Mouse (Mus musculus) bone marrow macrophage, adult 2 months (primary cell): ENCODE results near the gene Zfp286. TPM values are rescaled to one million over a fixed set of nuclear protein-coding genes. Genes with fewer than 3 reads are reported as not detected.

Experiments
- H3K27ac ChIP-seq: 2 replicates; pipeline ENCODE4 v1.5.1; 2012; ENCODE audit warnings: low read depth, low read length; ENCODE audit not compliant: insufficient read depth
- H3K4me1 ChIP-seq: 2 replicates; pipeline ENCODE4 v1.6.1; 2012; ENCODE audit warnings: low read length; ENCODE audit not compliant: control insufficient read depth, insufficient read depth
- H3K4me3 ChIP-seq: 2 replicates; pipeline ENCODE4 v1.5.1; 2012; ENCODE audit warnings: mild to moderate bottlenecking, low read length, moderate library complexity; ENCODE audit not compliant: insufficient read depth
- CTCF ChIP-seq: IDR thresholded peaks from 2 replicates; pipeline ENCODE4 v1.5.1; 2012; ENCODE audit warnings: low read depth, mild to moderate bottlenecking, low read length, moderate library complexity
- POLR2A ChIP-seq: IDR thresholded peaks from 2 replicates; pipeline ENCODE4 v1.6.1; 2012; ENCODE audit warnings: mild to moderate bottlenecking, low read depth, low read length, borderline replicate concordance
- polyA plus RNA-seq: library from polyadenylated mRNA; stranded (reverse); fragments of >200 nt; gene quantifications from 2 replicates; pipeline ENCODE4 v1.2.4, GENCODE M21; 2012; ENCODE audit not compliant: missing spikeins, insufficient read depth, insufficient read length

Zfp286 gene
- polyA plus RNA-seq, 1 experiment: 1.7 TPM

GRCm38 (mm10) chr11:62748062-62748461 lies 41.2 kb downstream of the Zfp286 start:
- Histone ChIP-seq H3K27ac (no peak overlapping the region), H3K4me1 (peaks cover 9% of the 10 kb centered on the region), H3K4me3 (no peak overlapping the region)
- TF ChIP-seq CTCF: no peak

DNA sequence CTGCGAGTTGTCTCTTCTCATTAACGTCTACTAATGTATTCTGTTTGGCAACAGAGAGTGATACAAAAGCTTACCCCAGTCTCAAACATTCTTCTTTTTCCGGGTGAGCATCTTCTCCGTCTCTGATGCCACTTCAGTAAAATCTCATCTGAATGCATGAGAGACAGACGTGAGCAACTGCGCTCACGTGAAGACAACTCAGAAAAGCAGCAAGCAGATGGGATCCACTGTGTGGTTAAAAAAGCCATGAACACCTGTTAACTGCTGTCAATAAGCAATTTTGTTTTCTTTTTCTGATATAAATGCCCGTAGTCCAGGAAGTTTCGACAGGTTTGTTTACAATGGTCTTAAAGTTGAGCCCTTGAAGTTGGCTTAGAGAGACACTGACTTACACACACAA lies 42.0 kb downstream of the Zfp286 start:
- H3K4me1 ChIP-seq: peaks cover 9% of the 10 kb centered on the region
- H3K4me3 ChIP-seq: no peak overlapping the region
- TF ChIP-seq POLR2A (no peak), CTCF (no peak)
- no peak overlapping the region for H3K27ac ChIP-seq

DNA sequence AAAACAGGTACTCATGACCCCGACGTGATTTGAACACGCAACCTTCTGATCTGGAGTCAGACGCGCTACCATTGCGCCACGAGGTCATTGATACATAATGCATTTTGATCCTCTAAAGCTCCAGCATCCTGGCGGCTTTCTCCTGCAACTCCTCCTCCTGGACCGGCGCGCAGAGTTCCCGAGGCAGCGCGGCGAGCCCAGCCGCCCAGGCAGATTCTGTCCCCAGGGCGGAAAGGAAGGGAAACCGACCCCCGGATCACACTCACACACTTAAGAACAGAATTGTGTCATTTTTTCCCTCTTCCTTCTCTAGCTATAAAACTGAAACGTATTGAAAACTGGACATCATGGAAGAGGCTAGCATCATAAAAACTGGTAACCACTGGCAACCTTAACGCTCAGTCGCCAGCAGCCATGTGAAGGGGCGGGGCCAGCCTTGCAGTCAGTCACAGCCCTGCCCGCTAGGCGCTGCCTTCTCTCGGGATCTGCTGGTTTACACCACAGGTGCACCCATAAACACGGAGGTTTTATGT lies 43.2 kb downstream of the Zfp286 start:
- H3K4me3 ChIP-seq: peak overlapping the region; percentile 55

DNA sequence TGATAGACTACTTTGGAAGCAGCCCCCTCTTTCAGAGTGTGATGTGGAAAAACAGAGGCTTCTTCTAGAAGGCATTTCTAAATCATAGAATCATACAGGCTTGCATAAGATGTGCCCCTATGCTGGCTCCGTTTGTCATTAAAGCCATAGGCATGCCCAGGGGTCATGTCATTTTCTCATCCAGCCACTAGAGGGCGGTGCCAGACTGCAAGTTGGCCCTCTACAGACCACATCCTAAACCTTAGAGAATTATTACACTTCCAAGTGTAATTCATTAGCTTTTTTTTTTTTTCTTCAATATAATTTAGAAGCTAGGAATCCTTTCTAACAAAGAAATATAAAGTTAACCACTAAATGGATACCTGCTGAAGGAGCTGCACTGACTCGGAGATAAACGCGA lies 45.2 kb downstream of the Zfp286 start:
- TF ChIP-seq POLR2A: no peak
- TF ChIP-seq CTCF: peak; percentile 85
- Histone ChIP-seq H3K27ac (no peak overlapping the region), H3K4me3 (no peak overlapping the region), H3K4me1 (peaks cover 8% of the 10 kb centered on the region)

More for the DNA sequence above, 43.2 kb downstream of the Zfp286 start:
- TF ChIP-seq CTCF: no peak
- no peak for TF ChIP-seq POLR2A
- no peak overlapping the region for H3K27ac ChIP-seq
- peaks cover 13% of the 10 kb centered on the region for H3K4me1 ChIP-seq

DNA sequence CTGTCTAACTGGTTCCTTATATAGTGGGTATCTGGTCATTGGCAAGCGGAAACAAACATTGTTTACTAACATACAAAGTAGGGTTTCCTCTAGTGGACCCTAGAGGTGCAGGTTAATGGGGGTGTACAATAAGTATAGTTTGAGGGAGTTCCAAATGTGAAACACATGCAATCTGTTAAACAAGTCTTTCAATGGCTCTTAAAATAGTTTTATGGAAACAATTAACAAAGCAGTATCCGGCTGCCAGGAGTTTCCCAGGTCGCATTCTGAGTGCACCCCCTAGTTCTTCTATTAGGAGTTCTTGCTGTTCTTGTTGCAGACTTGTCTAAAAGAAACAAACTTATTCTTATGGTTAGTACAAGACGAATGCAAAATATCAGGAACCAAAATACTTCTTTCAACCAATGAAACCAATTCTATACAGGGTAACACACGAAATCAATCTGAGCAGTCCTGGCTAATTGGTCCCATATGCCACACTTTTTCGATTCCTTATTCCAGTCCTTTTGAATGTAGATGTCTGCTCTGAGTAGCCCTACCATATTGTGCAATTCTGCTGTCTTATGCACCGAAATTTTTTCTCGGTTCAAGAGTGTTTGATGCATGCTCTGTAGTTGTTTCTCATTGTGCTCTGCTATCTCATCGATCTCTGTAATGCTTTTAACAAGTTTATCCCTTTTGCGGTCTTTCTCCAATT lies 46.9 kb downstream of the Zfp286 start:
- Histone ChIP-seq H3K4me1 (peaks cover 8% of the 10 kb centered on the region), H3K4me3 (no peak overlapping the region), H3K27ac (no peak overlapping the region)
- TF ChIP-seq POLR2A (no peak), CTCF (no peak)

GRCm38 (mm10) chr11:62741186-62741585 lies 48.1 kb downstream of the Zfp286 start:
- peaks cover 6% of the 10 kb centered on the region for H3K4me1 ChIP-seq
- no peak overlapping the region for H3K27ac ChIP-seq
- TF ChIP-seq POLR2A (no peak), CTCF (no peak)
- H3K4me3 ChIP-seq: no peak overlapping the region

GRCm38 (mm10) chr11:62732665-62733064 lies 56.6 kb downstream of the Zfp286 start:
- Histone ChIP-seq H3K27ac (no peak overlapping the region), H3K4me1 (peaks cover 11% of the 10 kb centered on the region), H3K4me3 (no peak overlapping the region)
- TF ChIP-seq POLR2A (no peak), CTCF (no peak)

- TF ChIP-seq CTCF (no peak), POLR2A (no peak)
- H3K27ac ChIP-seq: no peak overlapping the region
- peaks cover 11% of the 10 kb centered on the region for H3K4me1 ChIP-seq
- H3K4me3 ChIP-seq: peak overlapping the region; percentile 66
Observed at GRCm38 (mm10) chr11:62732022-62732387, 57.3 kb downstream of the Zfp286 start.

DNA sequence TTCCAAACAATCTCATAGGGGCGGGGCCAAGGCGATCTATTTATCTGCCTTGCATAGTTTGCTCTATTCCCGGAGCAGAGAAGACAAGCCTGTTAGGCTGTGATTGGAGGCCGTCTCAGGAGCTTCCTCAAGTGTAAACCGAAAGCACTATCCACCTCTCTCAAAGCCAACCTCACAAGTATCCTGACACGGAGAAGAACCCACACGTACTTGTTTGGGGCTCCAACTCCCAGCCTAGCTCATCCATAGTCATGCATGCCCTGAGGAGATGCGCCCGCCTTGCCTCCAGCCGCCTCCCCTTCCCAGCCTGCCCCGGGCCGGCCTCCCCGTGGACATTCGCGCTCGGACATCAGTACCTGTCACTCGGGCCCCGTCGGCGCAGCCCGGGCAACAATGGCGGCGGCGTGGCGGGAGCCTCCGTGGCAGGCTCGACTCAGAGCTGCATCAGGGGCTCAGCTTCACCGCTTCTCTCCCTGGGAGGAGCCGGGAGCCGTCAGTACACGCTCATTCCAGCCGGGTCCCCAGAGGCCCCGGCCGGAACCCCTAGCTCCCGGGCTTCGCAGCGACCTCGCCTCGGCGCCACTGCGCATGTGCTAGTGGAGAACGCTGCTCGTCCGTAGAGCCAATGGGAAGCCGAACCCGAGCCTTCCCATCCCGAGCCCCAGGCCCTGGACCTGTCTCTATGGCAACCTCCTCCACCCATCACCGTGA lies 57.8 kb downstream of the Zfp286 start, which contains the start of gene Zfp287:
Gene Zfp287 (minus strand): TSS at position 595 of the 711 bp plus-strand sequence.
- Histone ChIP-seq H3K4me3 (peak within 1 kb of the TSS; percentile 66), H3K4me1 (peaks cover 11% of the 10 kb centered on the region), H3K27ac (0 out of 2 replicates have a peak within 1 kb of the TSS, but pooled peaks have one; percentile 1)
- TF ChIP-seq POLR2A (no peak), CTCF (no peak)

DNA sequence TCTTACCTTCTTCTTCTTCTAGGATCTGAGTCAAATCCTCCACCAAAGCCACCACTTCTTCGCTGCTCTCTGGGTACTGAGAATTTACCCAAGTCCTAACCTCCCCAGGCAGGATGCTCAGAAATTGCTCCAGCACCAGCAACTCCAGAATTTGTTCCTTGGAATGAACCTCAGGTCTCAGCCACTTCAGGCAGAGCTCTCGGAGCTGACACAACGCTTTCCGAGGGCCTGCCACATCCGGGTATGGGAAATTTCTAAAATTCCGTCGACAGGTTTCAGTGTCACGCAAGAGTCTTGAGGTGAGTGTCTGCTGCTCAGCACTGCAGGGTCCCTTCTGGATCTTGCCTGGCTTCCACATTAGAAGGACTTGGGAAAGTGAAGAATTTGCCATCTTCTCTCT lies 61.0 kb downstream of the Zfp286 start:
- H3K4me3 ChIP-seq: no peak overlapping the region
- no peak for TF ChIP-seq CTCF
- TF ChIP-seq POLR2A: no peak
- H3K4me1 ChIP-seq: peaks cover 11% of the 10 kb centered on the region
- H3K27ac ChIP-seq: no peak overlapping the region
